Mouse (Mus musculus): ENCODE data around the gene Bahd1.
A peak's percentile ranks its signal among the peaks of the same experiment; 100 is the strongest.

Bahd1 gene

GRCm38 (mm10) chr2:118941341-118941740, 41.2 kb downstream of the Bahd1 start:
- no peak for DNase-seq (ENCODE audit: low spot score in 2 of 2)

GRCm38 (mm10) chr2:118943232-118943631, 43.1 kb downstream of the Bahd1 start:
- DNase-seq (ENCODE audit: low spot score in 2 of 2), result no peak

- DNase-seq (ENCODE audit: low spot score in 2 of 2), result no peak
Measured at GRCm38 (mm10) chr2:118948818-118949217, 48.6 kb downstream of the Bahd1 start.

- DNase-seq (ENCODE audit: low spot score in 2 of 2), result no peak
Measured at GRCm38 (mm10) chr2:118949699-118950098, 49.5 kb downstream of the Bahd1 start.

- DNase-seq (ENCODE audit: low spot score in 2 of 2), result no peak
Measured at GRCm38 (mm10) chr2:118956497-118956896, 56.3 kb downstream of the Bahd1 start.

- no peak for DNase-seq (ENCODE audit: low spot score in 2 of 2)
Measured at GRCm38 (mm10) chr2:118959644-118960043, 59.5 kb downstream of the Bahd1 start.

- DNase-seq (ENCODE audit: low spot score in 2 of 2), result no peak
Measured at GRCm38 (mm10) chr2:118960413-118960812, 60.2 kb downstream of the Bahd1 start.

- DNase-seq (ENCODE audit: low spot score in 2 of 2), result no peak
Measured at GRCm38 (mm10) chr2:118961546-118961945, 61.4 kb downstream of the Bahd1 start.

- no peak for DNase-seq (ENCODE audit: low spot score in 2 of 2)
Measured at GRCm38 (mm10) chr2:118963007-118963675, 63.0 kb downstream of the Bahd1 start.

- no peak for DNase-seq (ENCODE audit: low spot score in 2 of 2)
Measured at GRCm38 (mm10) chr2:118963676-118964012, 63.5 kb downstream of the Bahd1 start.

GRCm38 (mm10) chr2:118969585-118970147, 69.5 kb downstream of the Bahd1 start:
- no peak for DNase-seq (ENCODE audit: low spot score in 2 of 2)

- no peak for DNase-seq (ENCODE audit: low spot score in 2 of 2)
Measured at GRCm38 (mm10) chr2:118972048-118972447, 71.9 kb downstream of the Bahd1 start.

GRCm38 (mm10) chr2:118972687-118973376, 72.7 kb downstream of the Bahd1 start:
- peak; percentile 76 to 87 for DNase-seq (ENCODE audit: low spot score in 2 of 2)

All from thymus, postnatal 10 days (tissue).